Mouse (Mus musculus) MEL (cell line): ENCODE data around the gene Tnn. TPM values are rescaled to one million over a fixed set of nuclear protein-coding genes. Genes with fewer than 3 reads are reported as not detected.

Experiments
- DNase-seq: peaks from one replicate; pipeline ENCODE4 v3.0.0; 2011; ENCODE audit warnings: low read depth, low spot score
- H3K27ac ChIP-seq: 2 replicates; pipeline ENCODE4 v1.5.1; 2012; ENCODE audit warnings: low read depth, mild to moderate bottlenecking, control low read depth, low read length, moderate library complexity; ENCODE audit not compliant: control insufficient read depth
- H3K27me3 ChIP-seq, 2 experiments: fragments of 150-350 bp in 1 of 2; sonication (generic) in 1 of 2; 2 replicates each; pipeline ENCODE4 v1.6.1; 2012; ENCODE audit warnings: low read length in 2 of 2, mild to moderate bottlenecking in 2 of 2, improper control_type of control experiment in 1 of 2, moderate library complexity in 1 of 2; ENCODE audit not compliant: insufficient read depth in 2 of 2, control insufficient read depth in 1 of 2
- H3K36me3 ChIP-seq, 2 experiments: 2 replicates each; pipeline ENCODE4 v1.6.1; 2012 to 2014; ENCODE audit warnings: low read length in 2 of 2, improper control_type of control experiment in 1 of 2, inconsistent platforms in 1 of 2, mild to moderate bottlenecking in 1 of 2; ENCODE audit not compliant: insufficient read depth in 2 of 2, control insufficient read depth in 1 of 2
- H3K4me1 ChIP-seq, 2 experiments: fragments of 150-350 bp in 1 of 2; sonication (generic) in 1 of 2; 2 replicates each; pipeline ENCODE4 v1.6.1; 2012; ENCODE audit warnings: low read length in 2 of 2, improper control_type of control experiment in 1 of 2, mild to moderate bottlenecking in 1 of 2; ENCODE audit not compliant: insufficient read depth in 2 of 2, control insufficient read depth in 1 of 2
- H3K4me3 ChIP-seq, 2 experiments: fragments of 150-350 bp in 1 of 2; sonication (generic) in 1 of 2; 2 replicates each; pipeline ENCODE4 v1.5.1; 2012; ENCODE audit warnings: low read depth in 2 of 2, low read length in 2 of 2, mild to moderate bottlenecking in 2 of 2, moderate library complexity in 2 of 2, control low read depth in 1 of 2, improper control_type of control experiment in 1 of 2; ENCODE audit not compliant: control insufficient read depth in 1 of 2, insufficient read depth in 1 of 2
- H3K79me2 ChIP-seq: 2 replicates; pipeline ENCODE4 v1.6.1; 2012; ENCODE audit warnings: mild to moderate bottlenecking, low read length, moderate library complexity; ENCODE audit not compliant: control insufficient read depth, poor library complexity, insufficient read depth
- H3K9ac ChIP-seq: 2 replicates; pipeline ENCODE4 v1.6.1; 2012; ENCODE audit warnings: low read depth, mild to moderate bottlenecking, control low read depth, low read length, moderate library complexity; ENCODE audit not compliant: control insufficient read depth, poor library complexity, severe bottlenecking
- H3K9me3 ChIP-seq: fragments of 150-350 bp; sonication (generic); replicated peaks from 2 replicates; pipeline ENCODE4 v1.6.1; 2012; ENCODE audit warnings: mild to moderate bottlenecking, low read length, improper control_type of control experiment, moderate library complexity; ENCODE audit not compliant: insufficient read depth
- BHLHE40 ChIP-seq: IDR thresholded peaks from 2 replicates; pipeline ENCODE4 v1.6.1; 2012; ENCODE audit warnings: low read depth, mild to moderate bottlenecking, inconsistent platforms, low read length, improper control_type of control experiment, borderline replicate concordance
- CHD2 ChIP-seq: IDR thresholded peaks from 2 replicates; pipeline ENCODE4 v1.6.1; 2011; ENCODE audit warnings: low read length, improper control_type of control experiment
- E2F4 ChIP-seq: IDR thresholded peaks from 2 replicates; pipeline ENCODE4 v1.6.1; 2011; ENCODE audit warnings: low read depth, low read length, improper control_type of control experiment, borderline replicate concordance
- EP300 ChIP-seq, 2 experiments: IDR thresholded peaks; 2 replicates each; pipeline ENCODE4 v1.6.1; 2011; ENCODE audit warnings: improper control_type of control experiment in 2 of 2, low read length in 2 of 2, low read depth in 1 of 2, mild to moderate bottlenecking in 1 of 2
- ETS1 ChIP-seq: IDR thresholded peaks from 2 replicates; pipeline ENCODE4 v1.6.1; 2012; ENCODE audit warnings: low read depth, mild to moderate bottlenecking, inconsistent platforms, low read length, improper control_type of control experiment, moderate library complexity
- HCFC1 ChIP-seq: IDR thresholded peaks from 2 replicates; pipeline ENCODE4 v1.6.1; 2012; ENCODE audit warnings: low read depth, mild to moderate bottlenecking, inconsistent platforms, low read length, improper control_type of control experiment, moderate library complexity
- KAT2A ChIP-seq: conservative IDR thresholded peaks from 2 replicates; pipeline ENCODE4 v1.6.1; 2012; ENCODE audit warnings: low read depth, low read length, improper control_type of control experiment, inconsistent platforms
- MAZ ChIP-seq: IDR thresholded peaks from 2 replicates; pipeline ENCODE4 v1.6.1; 2012; ENCODE audit warnings: low read depth, mild to moderate bottlenecking, inconsistent platforms, low read length, improper control_type of control experiment
- MEF2A ChIP-seq: IDR thresholded peaks from 2 replicates; pipeline ENCODE4 v1.6.1; 2014; ENCODE audit warnings: low read depth, mild to moderate bottlenecking, inconsistent platforms, low read length, improper control_type of control experiment; ENCODE audit not compliant: poor library complexity, insufficient replicate concordance, severe bottlenecking; ENCODE audit errors: extremely low read depth
- MYB ChIP-seq: IDR thresholded peaks from 2 replicates; pipeline ENCODE4 v1.6.1; 2011; ENCODE audit warnings: mild to moderate bottlenecking, low read depth, low read length, improper control_type of control experiment
- MYC ChIP-seq: IDR thresholded peaks from 2 replicates; pipeline ENCODE4 v1.6.1; 2011; ENCODE audit warnings: low read depth, mild to moderate bottlenecking, low read length, improper control_type of control experiment, moderate library complexity
- NRF1 ChIP-seq: IDR thresholded peaks from 2 replicates; pipeline ENCODE4 v1.6.1; 2014; ENCODE audit warnings: low read depth, mild to moderate bottlenecking, inconsistent platforms, low read length, improper control_type of control experiment, moderate library complexity; ENCODE audit not compliant: poor library complexity, insufficient read depth, severe bottlenecking
- POLR2A ChIP-seq, 2 experiments: IDR thresholded peaks; 2 replicates each; pipeline ENCODE4 v1.6.1; 2011 to 2012; ENCODE audit warnings: low read length in 2 of 2, mild to moderate bottlenecking in 2 of 2, control low read depth in 1 of 2, improper control_type of control experiment in 1 of 2, low read depth in 1 of 2, moderate library complexity in 1 of 2; ENCODE audit not compliant: control insufficient read depth in 1 of 2, insufficient read depth in 1 of 2, poor library complexity in 1 of 2
- POLR2AphosphoS5 ChIP-seq: IDR thresholded peaks from 2 replicates; pipeline ENCODE4 v1.6.1; 2012; ENCODE audit warnings: low read depth, borderline replicate concordance, mild to moderate bottlenecking, inconsistent platforms, low read length, moderate library complexity, mixed read lengths
- SMC3 ChIP-seq: IDR thresholded peaks from 2 replicates; pipeline ENCODE4 v1.6.1; 2011; ENCODE audit warnings: low read depth, low read length, improper control_type of control experiment
- TAL1 ChIP-seq: IDR thresholded peaks from 2 replicates; pipeline ENCODE4 v1.6.1; 2012; ENCODE audit warnings: mild to moderate bottlenecking, inconsistent platforms, low read length, moderate library complexity, mixed read lengths
- TBP ChIP-seq: IDR thresholded peaks from 2 replicates; pipeline ENCODE4 v1.8.0; 2011; ENCODE audit warnings: low read depth, low read length, improper control_type of control experiment
- TCF12 ChIP-seq: IDR thresholded peaks from 2 replicates; pipeline ENCODE4 v1.6.1; 2014; ENCODE audit warnings: low read depth, mild to moderate bottlenecking, inconsistent platforms, low read length, improper control_type of control experiment, moderate library complexity
- USF1 ChIP-seq: IDR thresholded peaks from 2 replicates; pipeline ENCODE4 v1.6.1; 2014; ENCODE audit warnings: low read depth, mild to moderate bottlenecking, inconsistent platforms, low read length, improper control_type of control experiment, moderate library complexity
- USF2 ChIP-seq, 2 experiments: IDR thresholded peaks; 2 replicates each; pipeline ENCODE4 v1.6.1; 2011 to 2012; ENCODE audit warnings: improper control_type of control experiment in 2 of 2, low read length in 2 of 2, borderline replicate concordance in 1 of 2, inconsistent platforms in 1 of 2, low read depth in 1 of 2, mild to moderate bottlenecking in 1 of 2; ENCODE audit not compliant: insufficient read depth in 1 of 2
- ZC3H11A ChIP-seq: IDR thresholded peaks from 2 replicates; pipeline ENCODE4 v1.6.1; 2012; ENCODE audit warnings: low read depth, mild to moderate bottlenecking, inconsistent platforms, low read length, improper control_type of control experiment
- ZKSCAN1 ChIP-seq: IDR thresholded peaks from 2 replicates; pipeline ENCODE4 v1.6.1; 2012; ENCODE audit warnings: low read depth, mild to moderate bottlenecking, inconsistent platforms, low read length, improper control_type of control experiment, moderate library complexity
- ZMIZ1 ChIP-seq: IDR thresholded peaks from 2 replicates; pipeline ENCODE4 v1.6.1; 2012; ENCODE audit warnings: low read depth, mild to moderate bottlenecking, inconsistent platforms, low read length, improper control_type of control experiment, moderate library complexity
- ZNF384 ChIP-seq: IDR thresholded peaks from 2 replicates; pipeline ENCODE4 v1.6.1; 2012; ENCODE audit warnings: low read depth, mild to moderate bottlenecking, inconsistent platforms, low read length, improper control_type of control experiment
- polyA plus RNA-seq, 2 experiments: library from polyadenylated mRNA; stranded (reverse) in 1 of 2; unstranded in 1 of 2; fragments of >175 nt in 1 of 2; fragments of >200 nt in 1 of 2; gene quantifications; 2 replicates each; pipeline versions ENCODE4 v1.2.1 to v1.2.4; 2012; ENCODE audit warnings: low replicate concordance in 2 of 2, low read depth in 1 of 2; ENCODE audit not compliant: insufficient read length in 2 of 2, insufficient read depth in 1 of 2, missing spikeins in 1 of 2
- total RNA-seq: library from RNA; depleted of rRNA; stranded (reverse); fragments of 300-350 nt; gene quantifications from 2 replicates; pipeline ENCODE4 v1.2.3, GENCODE M21; 2012

Tnn gene
- total and polyA plus RNA-seq, 3 experiments = not detected

DNA sequence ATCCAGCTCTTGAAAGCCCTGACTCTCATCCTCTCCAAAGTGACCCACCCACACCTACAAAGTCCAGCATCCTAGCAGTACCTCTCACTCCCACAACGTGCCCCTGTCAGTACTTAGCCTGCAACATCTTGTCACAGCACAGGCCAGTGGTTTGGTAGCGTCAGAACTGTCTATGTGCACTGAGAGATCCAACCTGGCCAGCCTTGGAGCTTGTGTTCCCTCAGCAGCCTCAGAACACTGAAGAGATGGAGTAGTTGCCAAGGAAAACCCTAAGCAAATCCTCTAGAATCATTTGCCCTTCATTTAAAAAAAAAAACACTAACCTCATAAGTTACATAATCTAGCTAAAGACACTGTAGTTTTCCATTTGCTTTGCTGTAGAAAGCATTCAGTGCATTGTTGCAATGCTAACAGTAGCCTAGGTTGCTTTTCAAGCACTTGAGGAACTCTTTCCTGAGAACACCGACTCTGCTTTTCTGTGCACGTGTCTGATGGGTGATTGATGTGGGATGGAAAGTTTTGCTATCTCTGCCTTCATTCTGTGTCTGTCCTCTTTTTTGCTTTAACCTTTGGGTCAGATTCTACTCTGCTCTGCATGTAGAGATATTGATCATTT, 19.8 kb downstream of the Tnn start:
- Histone ChIP-seq H3K36me3 (no peaks in the 10 kb centered on the region), H3K27me3 (peaks cover 2 to 4% of the 10 kb centered on the region in 2 experiments; a peak in 3 of 4 replicates), H3K27ac (no peak overlapping the region), H3K4me3 (no peak overlapping the region), H3K79me2 (no peaks in the 10 kb centered on the region)
- no peak for DNase-seq
- TF ChIP-seq E2F4 (no peak), MYB (no peak), USF2 (IDR thresholded peaks at IDR 0.05; ENCODE audit: borderline replicate concordance in 1 of 2, insufficient read depth in 1 of 2, low read depth in 1 of 2, low read length in 2 of 2) (no peak), USF1 (no peak), POLR2A (IDR thresholded peaks at IDR 0.05; ENCODE audit: control insufficient read depth in 1 of 2, insufficient read depth in 1 of 2, low read depth in 1 of 2, low read length in 2 of 2, poor library complexity in 1 of 2) (no peak), ZNF384 (no peak), ETS1 (no peak), BHLHE40 (no peak), MEF2A (no peak), MYC (no peak), CHD2 (no peak), ZMIZ1 (no peak), NRF1 (no peak), ZC3H11A (no peak), TAL1 (no peak)
- TF ChIP-seq, all 39 proteins: peak for 0
- H3K9ac ChIP-seq = no peak overlapping the region
- no peaks in the 10 kb centered on the region for H3K9me3 ChIP-seq
- no peaks in the 10 kb centered on the region for H3K4me1 ChIP-seq

DNA sequence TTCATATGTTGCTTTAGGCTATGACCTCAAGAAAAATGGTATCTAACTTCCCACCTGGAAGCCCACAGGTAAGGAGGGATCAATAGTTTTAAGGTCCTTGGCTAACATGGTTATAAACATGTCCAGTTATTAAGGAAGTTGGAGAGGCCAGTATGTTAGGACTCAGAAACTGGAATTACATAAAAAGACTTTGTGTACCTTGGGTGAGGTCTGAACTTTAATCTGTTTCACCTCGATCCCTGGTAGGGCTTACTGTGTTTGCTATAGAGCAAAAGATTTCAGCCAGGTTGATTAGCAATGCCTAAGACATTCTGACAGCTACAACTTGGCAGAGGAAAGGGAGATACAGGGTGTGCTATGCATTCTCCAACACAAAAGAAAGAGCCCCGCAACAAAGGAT, 29.4 kb downstream of the Tnn start:
- TF ChIP-seq KAT2A (no peak), HCFC1 (no peak), EP300 (IDR thresholded peaks at IDR 0.05; ENCODE audit: low read depth in 1 of 2, low read length in 2 of 2) (no peak), TAL1 (no peak), SMC3 (no peak), MYC (no peak), TCF12 (no peak), POLR2AphosphoS5 (no peak), MAZ (no peak), ZKSCAN1 (no peak), TBP (no peak), MEF2A (no peak), ETS1 (no peak), BHLHE40 (no peak)
- H3K27me3 ChIP-seq = no peaks in the 10 kb centered on the region; a peak in 1 of 4 replicates
- H3K36me3 ChIP-seq = no peaks in the 10 kb centered on the region
- no peaks in the 10 kb centered on the region for H3K79me2 ChIP-seq
- H3K27ac ChIP-seq = no peak overlapping the region
- no peak for DNase-seq
- no peaks in the 10 kb centered on the region for H3K9me3 ChIP-seq
- H3K4me3 ChIP-seq = no peak overlapping the region
- H3K4me1 ChIP-seq = no peaks in the 10 kb centered on the region
- no peak overlapping the region for H3K9ac ChIP-seq
